Mouse (Mus musculus): Measurements from ENCODE around the gene Bcas3. TPM values are rescaled to one million over a fixed set of nuclear protein-coding genes. Genes with fewer than 3 reads are reported as not detected.
A peak's percentile ranks its signal among the peaks of the same experiment; 100 is the strongest.

Bcas3 gene
- polyA plus RNA-seq, 1 experiment from 2014 or later, result 15.4 TPM

DNA sequence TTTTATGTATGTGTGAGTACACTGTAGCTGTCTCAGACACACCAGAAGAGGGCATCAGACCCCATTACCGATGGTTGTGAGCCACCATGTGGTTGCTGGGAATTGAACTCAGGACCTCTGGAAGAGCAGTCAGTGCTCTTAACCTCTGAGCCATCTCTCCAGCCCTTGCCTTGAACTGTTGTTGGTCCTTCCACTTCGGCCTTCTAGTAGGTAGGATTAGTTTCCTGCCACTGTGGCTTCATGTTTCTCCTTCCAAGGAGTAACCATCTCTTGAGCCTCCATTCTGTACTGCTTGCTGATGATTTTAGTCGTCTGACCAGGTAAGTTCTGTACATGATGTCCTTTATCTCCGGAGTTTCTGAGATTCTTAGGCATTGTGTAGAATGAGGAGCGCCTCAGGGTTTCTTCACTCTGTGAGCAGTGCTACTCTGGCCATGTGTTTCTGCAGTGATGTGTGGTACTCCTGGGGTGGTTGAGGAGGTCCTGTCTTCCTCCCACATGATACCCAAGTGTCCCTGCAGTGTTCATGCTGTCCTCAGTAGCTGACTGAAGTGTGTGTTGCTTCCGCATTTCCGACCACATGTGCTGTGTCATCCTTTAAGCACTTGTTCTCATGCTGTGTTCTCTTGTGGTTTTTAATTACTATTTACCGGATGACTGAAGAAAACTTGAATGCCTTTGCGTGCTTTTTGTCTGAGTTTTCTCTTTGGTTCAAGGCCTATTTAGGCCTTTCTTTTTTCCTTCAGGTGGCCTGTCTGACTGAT lies 29.2 kb upstream of the Bcas3 start:
- H3K9ac ChIP-seq (ENCODE audit: low read depth, low read length), result no peak overlapping the region
- H3K4me2 ChIP-seq (ENCODE audit: low read depth, low read length), result no peak overlapping the region
- no peak overlapping the region for H3K27ac ChIP-seq (ENCODE audit: low read length)
- no peaks in the 10 kb centered on the region for H3K36me3 ChIP-seq (ENCODE audit: control insufficient read depth, insufficient read depth, low read length)
- no peaks in the 10 kb centered on the region for H3K9me3 ChIP-seq (ENCODE audit: control insufficient read depth, low read length)
- no peaks in the 10 kb centered on the region for H3K27me3 ChIP-seq (replicated peaks; ENCODE audit: control insufficient read depth, insufficient read depth, low read length)
- H3K4me1 ChIP-seq (ENCODE audit: control insufficient read depth, insufficient read depth, low read length), result no peaks in the 10 kb centered on the region
- H3K4me3 ChIP-seq (ENCODE audit: low read length), result no peak overlapping the region
- 91% methylated on average over 9 of the region's 9 CpGs for WGBS
- no peak for ATAC-seq

DNA sequence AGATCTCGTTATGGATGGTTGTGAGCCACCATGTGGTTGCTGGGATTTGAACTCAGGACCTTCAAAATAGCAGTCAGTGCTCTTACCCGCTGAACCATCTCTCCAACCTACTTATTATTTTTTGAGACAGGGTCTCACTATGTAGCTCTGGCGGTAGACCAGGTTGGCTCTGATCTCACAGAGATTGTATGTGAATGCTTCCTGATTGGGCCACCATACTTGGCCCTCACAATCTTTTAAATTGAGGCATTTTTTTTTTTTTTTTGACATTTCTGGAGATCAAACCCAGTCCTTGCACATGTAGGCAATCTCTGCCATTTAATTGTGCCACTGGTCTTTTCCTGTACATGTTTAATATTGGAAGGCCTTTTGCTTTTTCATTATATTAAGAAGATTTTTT lies 24.2 kb upstream of the Bcas3 start:
- Histone ChIP-seq H3K9me3 (ENCODE audit: control insufficient read depth, low read length) (no peaks in the 10 kb centered on the region), H3K4me3 (ENCODE audit: low read length) (no peak overlapping the region), H3K36me3 (ENCODE audit: control insufficient read depth, insufficient read depth, low read length) (no peaks in the 10 kb centered on the region), H3K9ac (ENCODE audit: low read depth, low read length) (no peak overlapping the region), H3K27me3 (replicated peaks; ENCODE audit: control insufficient read depth, insufficient read depth, low read length) (no peaks in the 10 kb centered on the region), H3K4me1 (ENCODE audit: control insufficient read depth, insufficient read depth, low read length) (no peaks in the 10 kb centered on the region), H3K27ac (ENCODE audit: low read length) (no peak overlapping the region), H3K4me2 (ENCODE audit: low read depth, low read length) (no peak overlapping the region)
- ATAC-seq, result no peak
- 93% methylated on average over 3 of the region's 3 CpGs for WGBS

DNA sequence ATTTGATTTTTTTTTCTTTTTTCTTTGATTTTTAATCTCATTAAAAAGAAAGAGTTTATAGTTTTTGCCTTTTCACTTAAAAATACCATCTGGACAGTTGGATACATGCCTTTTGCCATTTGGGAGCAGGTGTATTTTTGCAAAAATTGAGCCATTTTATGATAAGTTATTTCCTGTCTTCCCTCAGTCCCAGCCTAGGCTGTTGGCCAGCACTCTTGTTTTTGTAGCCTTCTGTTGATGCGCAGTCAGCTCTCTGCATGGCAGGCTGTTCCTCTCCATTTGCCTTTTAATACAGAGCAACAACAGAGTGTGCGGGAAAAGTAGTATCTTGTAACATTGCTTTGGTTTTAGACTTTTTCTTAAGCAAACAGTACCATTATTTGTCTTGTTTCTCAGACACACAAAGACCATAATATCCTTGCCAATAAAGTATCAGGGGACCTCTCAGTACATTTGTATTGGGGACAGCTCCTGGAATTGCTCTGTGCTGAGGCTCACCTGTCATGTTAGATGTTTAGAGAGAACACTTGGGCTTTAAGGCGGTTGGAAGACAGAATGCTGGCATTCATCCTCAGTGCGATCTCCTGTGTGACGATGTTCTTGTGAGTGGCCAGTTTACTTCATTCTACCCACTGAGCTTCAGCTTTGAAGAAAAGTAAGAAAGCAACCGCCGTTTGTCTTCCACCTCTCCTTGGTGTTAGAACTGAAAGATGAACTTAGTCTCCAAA lies 23.6 kb upstream of the Bcas3 start:
- Histone ChIP-seq H3K27me3 (replicated peaks; ENCODE audit: control insufficient read depth, insufficient read depth, low read length) (no peaks in the 10 kb centered on the region), H3K4me1 (ENCODE audit: control insufficient read depth, insufficient read depth, low read length) (no peaks in the 10 kb centered on the region), H3K4me3 (ENCODE audit: low read length) (no peak overlapping the region), H3K36me3 (ENCODE audit: control insufficient read depth, insufficient read depth, low read length) (no peaks in the 10 kb centered on the region), H3K9ac (ENCODE audit: low read depth, low read length) (no peak overlapping the region), H3K9me3 (ENCODE audit: control insufficient read depth, low read length) (no peaks in the 10 kb centered on the region), H3K27ac (ENCODE audit: low read length) (no peak overlapping the region), H3K4me2 (ENCODE audit: low read depth, low read length) (no peak overlapping the region)
- no peak for ATAC-seq
- WGBS, result 82% methylated on average over 7 of the region's 7 CpGs

DNA sequence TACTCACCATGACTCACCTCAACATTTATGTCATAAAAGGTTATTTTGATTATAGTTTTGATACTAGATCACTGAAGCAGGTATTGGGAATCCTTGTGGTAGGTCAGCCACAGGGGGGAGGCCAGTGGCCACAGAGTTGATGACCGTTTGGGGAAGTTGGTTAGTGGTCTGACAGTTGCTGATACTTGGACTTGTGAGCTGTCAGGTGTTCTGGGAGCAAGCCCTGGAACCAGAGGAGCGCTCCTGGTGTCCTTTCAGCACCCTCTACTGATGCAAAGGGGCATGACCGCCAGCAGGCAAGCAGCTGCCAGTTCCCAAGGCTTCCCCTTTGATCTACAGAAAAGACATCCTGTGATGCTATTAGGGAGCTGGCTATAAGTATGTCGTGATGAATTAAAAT lies 18.2 kb upstream of the Bcas3 start:
- Histone ChIP-seq H3K4me2 (ENCODE audit: low read depth, low read length) (no peak overlapping the region), H3K4me3 (ENCODE audit: low read length) (no peak overlapping the region), H3K27me3 (replicated peaks; ENCODE audit: control insufficient read depth, insufficient read depth, low read length) (no peaks in the 10 kb centered on the region), H3K9me3 (ENCODE audit: control insufficient read depth, low read length) (no peaks in the 10 kb centered on the region), H3K36me3 (ENCODE audit: control insufficient read depth, insufficient read depth, low read length) (0 out of 2 replicates have a peak, but pooled peaks cover 3% of the 10 kb centered on the region), H3K9ac (ENCODE audit: low read depth, low read length) (no peak overlapping the region), H3K4me1 (ENCODE audit: control insufficient read depth, insufficient read depth, low read length) (no peaks in the 10 kb centered on the region), H3K27ac (ENCODE audit: low read length) (no peak overlapping the region)
- WGBS, result 51% methylated on average over 4 of the region's 4 CpGs
- no peak for ATAC-seq

DNA sequence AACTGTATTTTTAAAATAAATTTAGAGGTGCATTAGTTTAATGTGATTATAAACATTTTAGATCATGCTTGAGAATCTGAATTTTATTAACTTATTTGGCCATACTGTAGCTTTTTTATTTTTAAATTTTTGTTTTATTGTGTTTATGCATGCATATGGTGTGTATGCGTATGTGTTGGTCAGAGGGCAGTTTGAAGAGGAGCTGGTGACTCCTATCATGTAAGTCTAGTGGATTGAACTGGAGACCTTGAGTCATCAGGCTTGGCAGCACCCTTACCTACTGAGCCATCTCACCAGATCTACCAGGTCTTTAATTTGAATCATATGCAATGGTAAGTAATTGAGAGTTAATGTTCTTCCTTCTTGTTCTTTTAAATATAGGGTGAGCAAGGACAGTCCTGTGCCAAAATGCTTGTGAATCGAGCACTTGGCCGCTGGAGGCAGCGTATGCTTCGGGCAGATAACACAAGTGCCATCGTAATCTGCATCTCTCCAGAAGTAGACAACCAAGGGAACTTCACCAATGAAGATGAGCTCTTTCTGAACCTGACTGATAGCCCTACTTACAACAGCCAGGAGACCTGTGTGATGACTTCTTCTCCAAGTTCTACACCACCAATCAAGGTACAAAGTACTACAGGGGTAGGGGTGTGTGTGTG lies 13.7 kb upstream of the Bcas3 start:
- WGBS, result 96% methylated on average over 6 of the region's 6 CpGs
- peak; percentile 66; the same call in 1 of the 2 replicates for ATAC-seq
- no peaks in the 10 kb centered on the region for H3K4me1 ChIP-seq (ENCODE audit: control insufficient read depth, insufficient read depth, low read length)
- H3K9ac ChIP-seq (ENCODE audit: low read depth, low read length), result no peak overlapping the region
- no peaks in the 10 kb centered on the region for H3K27me3 ChIP-seq (replicated peaks; ENCODE audit: control insufficient read depth, insufficient read depth, low read length)
- no peak overlapping the region for H3K4me2 ChIP-seq (ENCODE audit: low read depth, low read length)
- H3K36me3 ChIP-seq (ENCODE audit: control insufficient read depth, insufficient read depth, low read length), result 0 out of 2 replicates have a peak, but pooled peaks cover 3% of the 10 kb centered on the region
- no peak overlapping the region for H3K4me3 ChIP-seq (ENCODE audit: low read length)
- H3K9me3 ChIP-seq (ENCODE audit: control insufficient read depth, low read length), result no peaks in the 10 kb centered on the region
- no peak overlapping the region for H3K27ac ChIP-seq (ENCODE audit: low read length)

DNA sequence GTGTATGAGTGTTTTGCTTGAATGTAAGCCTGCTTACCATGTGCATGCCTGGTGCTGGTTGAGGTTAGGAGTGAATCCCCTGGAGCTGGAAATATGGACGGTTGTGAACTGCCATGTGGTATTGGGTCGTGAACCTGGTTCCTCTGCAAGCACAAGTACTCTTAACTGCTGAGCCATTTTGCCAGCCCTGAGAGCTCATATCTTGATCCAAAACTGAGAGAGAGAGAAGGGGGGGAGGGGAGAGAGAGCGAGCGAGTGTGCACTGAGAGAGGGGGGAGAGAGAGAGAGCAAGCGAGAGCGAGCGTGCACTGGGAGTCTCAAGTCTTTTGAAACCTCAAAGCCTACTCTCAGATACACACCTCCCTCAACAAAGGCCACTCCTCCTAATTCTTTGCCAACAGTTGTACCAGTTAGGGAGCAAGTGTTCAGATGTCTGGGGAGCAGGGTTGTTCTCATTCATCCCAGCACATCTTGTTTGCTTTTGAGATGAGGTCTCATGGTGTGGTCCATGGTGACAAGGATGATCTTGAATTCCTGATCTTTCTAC lies 12.8 kb upstream of the Bcas3 start:
- ATAC-seq, result no peak
- WGBS, result 91% methylated on average over 7 of the region's 7 CpGs
- 0 out of 2 replicates have a peak, but pooled peaks cover 3% of the 10 kb centered on the region for H3K36me3 ChIP-seq (ENCODE audit: control insufficient read depth, insufficient read depth, low read length)

DNA sequence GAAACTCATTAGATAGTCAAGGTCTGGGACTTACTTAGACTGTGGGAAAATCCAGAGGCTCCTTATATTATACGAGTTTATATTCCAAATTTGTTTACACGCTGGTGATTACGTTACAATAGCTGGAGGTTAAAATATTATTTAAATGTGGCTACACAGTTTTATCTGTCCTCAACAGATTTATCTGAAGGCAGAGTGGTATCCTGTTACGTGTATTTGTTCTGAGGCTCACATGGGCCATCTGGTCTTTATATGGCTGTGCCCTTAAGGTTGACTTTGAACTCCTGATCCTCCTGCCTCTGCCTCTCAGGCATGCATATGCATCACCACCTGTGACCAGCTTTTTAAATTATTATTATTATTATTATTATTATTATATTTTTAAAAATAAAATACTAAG lies 852 bp downstream of the Bcas3 start:
- 56% methylated on average over 4 of the region's 4 CpGs for WGBS
- H3K27ac ChIP-seq (ENCODE audit: low read length), result no peak overlapping the region
- H3K27me3 ChIP-seq (replicated peaks; ENCODE audit: control insufficient read depth, insufficient read depth, low read length), result no peaks in the 10 kb centered on the region
- ATAC-seq, result no peak
- H3K4me2 ChIP-seq (ENCODE audit: low read depth, low read length), result peak overlapping the region; percentile 79
- H3K9me3 ChIP-seq (ENCODE audit: control insufficient read depth, low read length), result no peaks in the 10 kb centered on the region
- H3K4me3 ChIP-seq (ENCODE audit: low read length), result peak overlapping the region; percentile 77
- H3K4me1 ChIP-seq (ENCODE audit: control insufficient read depth, insufficient read depth, low read length), result 0 out of 2 replicates have a peak, but pooled peaks cover 5% of the 10 kb centered on the region
- H3K36me3 ChIP-seq (ENCODE audit: control insufficient read depth, insufficient read depth, low read length), result no peaks in the 10 kb centered on the region
- peak overlapping the region; percentile 83; the same call in 1 of the 2 replicates for H3K9ac ChIP-seq (ENCODE audit: low read depth, low read length)

More for the DNA sequence above, 12.8 kb upstream of the Bcas3 start:
- no peak overlapping the region for H3K9ac ChIP-seq (ENCODE audit: low read depth, low read length)
- no peaks in the 10 kb centered on the region for H3K4me1 ChIP-seq (ENCODE audit: control insufficient read depth, insufficient read depth, low read length)
- no peak overlapping the region for H3K27ac ChIP-seq (ENCODE audit: low read length)
- H3K9me3 ChIP-seq (ENCODE audit: control insufficient read depth, low read length), result no peaks in the 10 kb centered on the region
- H3K27me3 ChIP-seq (replicated peaks; ENCODE audit: control insufficient read depth, insufficient read depth, low read length), result no peaks in the 10 kb centered on the region
- H3K4me2 ChIP-seq (ENCODE audit: low read depth, low read length), result no peak overlapping the region
- H3K4me3 ChIP-seq (ENCODE audit: low read length), result no peak overlapping the region

DNA sequence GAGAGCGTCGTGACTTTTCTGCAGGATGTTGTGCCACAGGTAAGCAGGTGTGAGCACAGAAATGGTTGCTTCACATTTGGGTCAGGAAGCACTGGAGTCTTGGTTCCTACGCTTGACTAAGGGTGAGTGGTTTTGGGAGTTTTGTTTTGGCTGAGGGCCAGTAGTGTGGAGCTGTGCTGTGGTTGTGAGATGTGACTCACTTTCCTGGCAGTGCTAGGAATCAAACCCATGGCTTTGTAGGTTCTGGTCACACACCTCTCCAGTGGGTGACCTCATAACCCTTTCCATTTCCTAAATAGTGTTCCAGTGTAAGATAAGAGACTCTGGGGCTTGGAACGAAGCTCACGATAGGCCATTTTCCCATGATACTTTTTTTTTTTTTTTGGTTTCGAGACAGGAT lies 6.7 kb downstream of the Bcas3 start:
- Histone ChIP-seq H3K9ac (ENCODE audit: low read depth, low read length) (no peak overlapping the region), H3K27me3 (replicated peaks; ENCODE audit: control insufficient read depth, insufficient read depth, low read length) (no peaks in the 10 kb centered on the region), H3K36me3 (ENCODE audit: control insufficient read depth, insufficient read depth, low read length) (no peaks in the 10 kb centered on the region), H3K9me3 (ENCODE audit: control insufficient read depth, low read length) (no peaks in the 10 kb centered on the region), H3K4me3 (ENCODE audit: low read length) (no peak overlapping the region), H3K27ac (ENCODE audit: low read length) (no peak overlapping the region), H3K4me1 (ENCODE audit: control insufficient read depth, insufficient read depth, low read length) (no peaks in the 10 kb centered on the region), H3K4me2 (ENCODE audit: low read depth, low read length) (no peak overlapping the region)
- no peak for ATAC-seq
- 89% methylated on average over 6 of the region's 6 CpGs for WGBS

DNA sequence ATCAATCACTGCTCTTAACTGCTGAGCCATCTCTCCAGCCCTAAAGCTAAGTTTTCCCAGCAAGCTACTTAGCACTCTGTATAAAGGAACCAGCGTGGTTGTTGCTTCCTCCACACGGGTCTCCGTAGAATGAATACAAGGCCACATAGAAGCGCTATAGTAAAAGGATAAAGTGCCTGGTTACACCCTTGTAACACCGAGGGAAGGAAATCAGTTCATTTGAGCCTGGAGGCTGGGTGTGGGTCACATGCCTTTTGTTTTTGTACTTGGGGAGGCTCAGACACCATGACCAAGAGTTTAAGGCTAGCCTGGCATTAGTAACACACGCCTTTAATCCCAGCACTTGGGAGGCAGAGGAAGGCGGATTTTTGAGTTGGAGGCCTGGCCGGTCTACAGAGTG lies 8.7 kb downstream of the Bcas3 start:
- Histone ChIP-seq H3K27ac (ENCODE audit: low read length) (no peak overlapping the region), H3K4me3 (ENCODE audit: low read length) (no peak overlapping the region), H3K9me3 (ENCODE audit: control insufficient read depth, low read length) (no peaks in the 10 kb centered on the region), H3K36me3 (ENCODE audit: control insufficient read depth, insufficient read depth, low read length) (no peaks in the 10 kb centered on the region), H3K4me1 (ENCODE audit: control insufficient read depth, insufficient read depth, low read length) (no peaks in the 10 kb centered on the region), H3K4me2 (ENCODE audit: low read depth, low read length) (no peak overlapping the region), H3K9ac (ENCODE audit: low read depth, low read length) (no peak overlapping the region), H3K27me3 (replicated peaks; ENCODE audit: control insufficient read depth, insufficient read depth, low read length) (no peaks in the 10 kb centered on the region)
- WGBS, result 90% methylated on average over 8 of the region's 8 CpGs
- no peak for ATAC-seq

Data from intestine, embryonic 16.5 days (tissue).